Mouse (Mus musculus): Measurements from ENCODE around the gene Sh3d21. TPM values are rescaled to one million over a fixed set of nuclear protein-coding genes. Genes with fewer than 3 reads are reported as not detected.
A peak's percentile ranks its signal among the peaks of the same experiment; 100 is the strongest.

Gene Sh3d21
- polyA plus RNA-seq, 1 experiment = 0.27 TPM

GRCm38 (mm10) chr4:126105131-126105783 is 58.0 kb downstream of the Sh3d21 start:
- Histone ChIP-seq H3K36me3 (ENCODE audit: control insufficient read depth, insufficient read depth) (no peaks in the 10 kb centered on the region), H3K27me3 (ENCODE audit: control insufficient read depth, insufficient read depth, insufficient read length) (no peaks in the 10 kb centered on the region), H3K4me3 (ENCODE audit: insufficient read depth, poor library complexity, severe bottlenecking) (peak overlapping the region; percentile 77), H3K79me3 (ENCODE audit: low read depth) (peaks cover 46% of the 10 kb centered on the region), H3K79me2 (ENCODE audit: control insufficient read depth, insufficient read depth) (peaks cover 67% of the 10 kb centered on the region), H3ac (ENCODE audit: control insufficient read depth, insufficient read length, low read depth) (peak overlapping the region; percentile 27)
- no peak for TF ChIP-seq MYOG (IDR thresholded peaks at IDR 0.05; ENCODE audit: control insufficient read depth, extremely low read depth, insufficient read length)
- no peak for TF ChIP-seq CTCF (IDR thresholded peaks at IDR 0.05; ENCODE audit: control insufficient read depth, insufficient read depth, insufficient read length)
- no peak for TF ChIP-seq FOSL1 (IDR thresholded peaks at IDR 0.05; ENCODE audit: insufficient read depth, low read length, poor library complexity, severe bottlenecking)
- no peak for TF ChIP-seq USF1 (IDR thresholded peaks at IDR 0.05; ENCODE audit: low read depth)
- no peak for TF ChIP-seq MYOD1 (IDR thresholded peaks at IDR 0.05; ENCODE audit: control insufficient read depth, insufficient read length, low read depth)
- no peak for TF ChIP-seq CEBPB (IDR thresholded peaks at IDR 0.05; ENCODE audit: low read depth)
- TF ChIP-seq MAX (IDR thresholded peaks at IDR 0.05) = no peak

- Histone ChIP-seq H3K4me3 (ENCODE audit: insufficient read depth, poor library complexity, severe bottlenecking) (peak overlapping the region; percentile 77), H3K79me3 (ENCODE audit: low read depth) (peaks cover 46% of the 10 kb centered on the region), H3K79me2 (ENCODE audit: control insufficient read depth, insufficient read depth) (peaks cover 66% of the 10 kb centered on the region), H3K36me3 (ENCODE audit: control insufficient read depth, insufficient read depth) (no peaks in the 10 kb centered on the region), H3ac (ENCODE audit: control insufficient read depth, insufficient read length, low read depth) (peak overlapping the region; percentile 83), H3K27me3 (ENCODE audit: control insufficient read depth, insufficient read depth, insufficient read length) (no peaks in the 10 kb centered on the region)
- TF ChIP-seq MYOD1 (IDR thresholded peaks at IDR 0.05; ENCODE audit: control insufficient read depth, insufficient read length, low read depth) (no peak), FOSL1 (IDR thresholded peaks at IDR 0.05; ENCODE audit: insufficient read depth, low read length, poor library complexity, severe bottlenecking) (no peak), MAX (IDR thresholded peaks at IDR 0.05) (no peak), USF1 (IDR thresholded peaks at IDR 0.05; ENCODE audit: low read depth) (no peak), MYOG (IDR thresholded peaks at IDR 0.05; ENCODE audit: control insufficient read depth, extremely low read depth, insufficient read length) (no peak), CEBPB (IDR thresholded peaks at IDR 0.05; ENCODE audit: low read depth) (no peak), CTCF (IDR thresholded peaks at IDR 0.05; ENCODE audit: control insufficient read depth, insufficient read depth, insufficient read length) (no peak)
Observed at GRCm38 (mm10) chr4:126104261-126105075, 58.8 kb downstream of the Sh3d21 start.

- H3K79me3 ChIP-seq (ENCODE audit: low read depth) = peaks cover 46% of the 10 kb centered on the region
- H3K27me3 ChIP-seq (ENCODE audit: control insufficient read depth, insufficient read depth, insufficient read length) = no peaks in the 10 kb centered on the region
- peak within 1 kb of the TSS; percentile 77 for H3K4me3 ChIP-seq (ENCODE audit: insufficient read depth, poor library complexity, severe bottlenecking)
- peaks cover 66% of the 10 kb centered on the region for H3K79me2 ChIP-seq (ENCODE audit: control insufficient read depth, insufficient read depth)
- TF ChIP-seq CTCF (IDR thresholded peaks at IDR 0.05; ENCODE audit: control insufficient read depth, insufficient read depth, insufficient read length) (peak; percentile 49), MYOD1 (IDR thresholded peaks at IDR 0.05; ENCODE audit: control insufficient read depth, insufficient read length, low read depth) (no peak), FOSL1 (IDR thresholded peaks at IDR 0.05; ENCODE audit: insufficient read depth, low read length, poor library complexity, severe bottlenecking) (no peak), CEBPB (IDR thresholded peaks at IDR 0.05; ENCODE audit: low read depth) (no peak), MAX (IDR thresholded peaks at IDR 0.05) (no peak), USF1 (IDR thresholded peaks at IDR 0.05; ENCODE audit: low read depth) (no peak)
- peak within 1 kb of the TSS; percentile 83 for H3ac ChIP-seq (ENCODE audit: control insufficient read depth, insufficient read length, low read depth)
- H3K36me3 ChIP-seq (ENCODE audit: control insufficient read depth, insufficient read depth) = peaks cover 6% of the 10 kb centered on the region
Observed at GRCm38 (mm10) chr4:126103590-126104068, 59.7 kb downstream of the Sh3d21 start, which contains the start of gene Stk40. Stk40 (plus strand) TSS chr4:126103957.

- peaks cover 44% of the 10 kb centered on the region for H3K79me3 ChIP-seq (ENCODE audit: low read depth)
- peak; percentile 98 for TF ChIP-seq CEBPB (IDR thresholded peaks at IDR 0.05; ENCODE audit: low read depth)
- TF ChIP-seq USF1 (IDR thresholded peaks at IDR 0.05; ENCODE audit: low read depth) = no peak
- TF ChIP-seq MAX (IDR thresholded peaks at IDR 0.05) = peak; percentile 34
- peak; percentile 6 for TF ChIP-seq MYOD1 (IDR thresholded peaks at IDR 0.05; ENCODE audit: control insufficient read depth, insufficient read length, low read depth)
- TF ChIP-seq FOSL1 (IDR thresholded peaks at IDR 0.05; ENCODE audit: insufficient read depth, low read length, poor library complexity, severe bottlenecking) = peak; percentile 88
Observed at GRCm38 (mm10) chr4:126103057-126103581, 60.2 kb downstream of the Sh3d21 start.

GRCm38 (mm10) chr4:126102061-126102841 is 61.0 kb downstream of the Sh3d21 start:
- Histone ChIP-seq H3K79me3 (ENCODE audit: low read depth) (peaks cover 40% of the 10 kb centered on the region), H3K79me2 (ENCODE audit: control insufficient read depth, insufficient read depth) (peaks cover 66% of the 10 kb centered on the region), H3K27me3 (ENCODE audit: control insufficient read depth, insufficient read depth, insufficient read length) (no peaks in the 10 kb centered on the region), H3K36me3 (ENCODE audit: control insufficient read depth, insufficient read depth) (peaks cover 17% of the 10 kb centered on the region), H3K4me3 (ENCODE audit: insufficient read depth, poor library complexity, severe bottlenecking) (no peak overlapping the region), H3ac (ENCODE audit: control insufficient read depth, insufficient read length, low read depth) (peak overlapping the region; percentile 71)
- TF ChIP-seq FOSL1 (IDR thresholded peaks at IDR 0.05; ENCODE audit: insufficient read depth, low read length, poor library complexity, severe bottlenecking) (no peak), MAX (IDR thresholded peaks at IDR 0.05) (peak; percentile 55), MYOG (IDR thresholded peaks at IDR 0.05; ENCODE audit: control insufficient read depth, extremely low read depth, insufficient read length) (no peak), USF1 (IDR thresholded peaks at IDR 0.05; ENCODE audit: low read depth) (peak; percentile 98), MYOD1 (IDR thresholded peaks at IDR 0.05; ENCODE audit: control insufficient read depth, insufficient read length, low read depth) (no peak)

More at GRCm38 (mm10) chr4:126103057-126103581, 60.2 kb downstream of the Sh3d21 start:
- H3K4me3 ChIP-seq (ENCODE audit: insufficient read depth, poor library complexity, severe bottlenecking) = peak overlapping the region; percentile 31
- H3K27me3 ChIP-seq (ENCODE audit: control insufficient read depth, insufficient read depth, insufficient read length) = no peaks in the 10 kb centered on the region
- peaks cover 11% of the 10 kb centered on the region for H3K36me3 ChIP-seq (ENCODE audit: control insufficient read depth, insufficient read depth)
- peaks cover 66% of the 10 kb centered on the region for H3K79me2 ChIP-seq (ENCODE audit: control insufficient read depth, insufficient read depth)
- peak overlapping the region; percentile 71 for H3ac ChIP-seq (ENCODE audit: control insufficient read depth, insufficient read length, low read depth)
